ENCODE assay signal across 7 mouse cellular contexts in genomic region chr5:22745885-22746532, GRCm38 (mm10). TPM values are rescaled to one million over a fixed set of nuclear protein-coding genes. Genes with fewer than 3 reads are reported as not detected.
A peak's percentile ranks its signal among the peaks of the same experiment; 100 is the strongest.
DNase-seq lines count a peak whose midpoint lies in the region; ATAC-seq and TF ChIP-seq lines count a peak whose summit lies in the region.

Gene Lhfpl3 (plus strand): TSS chr5:22746059.

- TF ChIP-seq CTCF in CH12.LX (conservative IDR thresholded peaks at IDR 0.05 in 1 of 2, IDR thresholded peaks at IDR 0.05 in 1 of 2; ENCODE audit: low read depth in 2 of 2, low read length in 2 of 2) (no peak), ES-Bruce4 (IDR thresholded peaks at IDR 0.05; ENCODE audit: low read depth, low read length) (no peak)
- TF ChIP-seq CTCF in stomach, postnatal 0 days (IDR thresholded peaks at IDR 0.05; ENCODE audit: low read depth), result no peak

- TF ChIP-seq POLR2A in CH12.LX (IDR thresholded peaks at IDR 0.05; ENCODE audit: low read depth, low read length) (no peak), ES-Bruce4 (IDR thresholded peaks at IDR 0.05; ENCODE audit: insufficient read depth, low read length) (no peak)

- H3K79me2 ChIP-seq in CH12.LX (replicated peaks; ENCODE audit: control insufficient read depth, extremely low read depth, insufficient read depth, poor library complexity, severe bottlenecking), result no peaks in the 10 kb centered on the region

- no peak for TF ChIP-seq RAD21 in CH12.LX (IDR thresholded peaks at IDR 0.05; ENCODE audit: low read depth, low read length)

- H3K4me1 ChIP-seq in CH12.LX (ENCODE audit: control insufficient read depth in 1 of 2, insufficient read depth in 2 of 2) (peaks cover 3 to 4% of the 10 kb centered on the region in 2 experiments; a peak in 2 of 4 replicates), ES-Bruce4 (ENCODE audit: control insufficient read depth, insufficient read depth, low read length) (no peaks in the 10 kb centered on the region)
- H3K4me1 ChIP-seq in midbrain, embryonic 11.5 days (ENCODE audit: control insufficient read depth, insufficient read depth, low read length), result 0 out of 2 replicates have a peak, but pooled peaks cover 9% of the 10 kb centered on the region
- H3K4me1 ChIP-seq in stomach, postnatal 0 days (replicated peaks; ENCODE audit: control insufficient read depth, insufficient read depth), result no peaks in the 10 kb centered on the region; the same call in 1 of the 2 replicates

- 0 out of 2 replicates have a peak within 1 kb of the TSS, but pooled peaks have one; percentile 51 for H3K4me2 ChIP-seq in CH12.LX (ENCODE audit: insufficient read depth, low read depth, poor library complexity, severe bottlenecking)
- peak within 1 kb of the TSS; percentile 99 for H3K4me2 ChIP-seq in midbrain, embryonic 11.5 days
- H3K4me2 ChIP-seq in stomach, postnatal 0 days (replicated peaks; ENCODE audit: low read depth), result peak within 1 kb of the TSS; percentile 66

- H3K27me3 ChIP-seq in CH12.LX (replicated peaks) (no peaks in the 10 kb centered on the region), ES-Bruce4 (ENCODE audit: control insufficient read depth, insufficient read depth, low read length, poor library complexity, severe bottlenecking) (peaks cover 12% of the 10 kb centered on the region)
- H3K27me3 ChIP-seq in midbrain, embryonic 11.5 days (ENCODE audit: control insufficient read depth, insufficient read depth, low read length), result peaks cover 9% of the 10 kb centered on the region
- peaks cover 6% of the 10 kb centered on the region; the same call in 1 of the 2 replicates for H3K27me3 ChIP-seq in stomach, postnatal 0 days (ENCODE audit: control insufficient read depth, insufficient read depth, low read length)

- TF ChIP-seq EP300 in CH12.LX (IDR thresholded peaks at IDR 0.05; ENCODE audit: low read length) (no peak), ES-Bruce4 (IDR thresholded peaks at IDR 0.05; ENCODE audit: insufficient read depth, low read depth, low read length) (no peak)
- TF ChIP-seq EP300 in stomach, postnatal 0 days (optimal IDR thresholded peaks at IDR 0.05), result no peak

- peak; percentile 37 for ATAC-seq in granulocyte monocyte progenitor cell, adult 5-6 weeks (replicated peaks; ENCODE audit: poor library complexity, severe bottlenecking)
- peak; percentile 92 for ATAC-seq in midbrain, embryonic 11.5 days (ENCODE audit: low FRiP score)
- ATAC-seq in stomach, postnatal 0 days (ENCODE audit: low FRiP score, low TSS enrichment), result no peak

- H3K9ac ChIP-seq in CH12.LX (ENCODE audit: insufficient read depth, low read depth), result no peak within 1 kb of the TSS
- H3K9ac ChIP-seq in ES-Bruce4 (ENCODE audit: low read depth, poor library complexity, severe bottlenecking), result no peak within 1 kb of the TSS
- H3K9ac ChIP-seq in midbrain, embryonic 11.5 days (ENCODE audit: low read length), result peak within 1 kb of the TSS; percentile 73
- H3K9ac ChIP-seq in stomach, postnatal 0 days (ENCODE audit: low read length), result no peak within 1 kb of the TSS

- H3K27ac ChIP-seq in CH12.LX (ENCODE audit: insufficient read depth, low read depth) (no peak within 1 kb of the TSS), ES-Bruce4 (ENCODE audit: insufficient read depth, low read length) (no peak within 1 kb of the TSS)
- H3K27ac ChIP-seq in midbrain, embryonic 11.5 days (ENCODE audit: low read depth, low read length), result no peak within 1 kb of the TSS
- H3K27ac ChIP-seq in stomach, postnatal 0 days (replicated peaks), result no peak within 1 kb of the TSS

- H3K36me3 ChIP-seq in CH12.LX (replicated peaks in 1 of 2; ENCODE audit: control insufficient read depth in 1 of 2, insufficient read depth in 1 of 2, low read length in 1 of 2) (no peaks in the 10 kb centered on the region), ES-Bruce4 (ENCODE audit: control insufficient read depth, insufficient read depth, low read length, poor library complexity, severe bottlenecking) (no peaks in the 10 kb centered on the region)
- no peaks in the 10 kb centered on the region for H3K36me3 ChIP-seq in midbrain, embryonic 11.5 days (ENCODE audit: control insufficient read depth, insufficient read depth, low read length)
- H3K36me3 ChIP-seq in stomach, postnatal 0 days (ENCODE audit: control insufficient read depth, insufficient read depth, low read length), result no peaks in the 10 kb centered on the region

- in situ Hi-C loops in CH12.LX (cut with MboI; ENCODE audit: low pct_ligation_motif_present, low pct_unique_long_range_greater_than_20kb, low sequenced_read_pairs), result loop anchor here (25.0 kb wide), 1 partner anchor 466 kb away; no protein-coding TSS in a partner anchor

- dilution Hi-C loops in CH12.LX (cut with MboI; ENCODE audit: extremely low pct_ligation_motif_present, extremely low pct_unique_long_range_greater_than_20kb, low sequenced_read_pairs), result no loop called here

- H3K4me3 ChIP-seq in CH12.LX (replicated peaks in 1 of 3; ENCODE audit: low read depth in 2 of 3, low read length in 2 of 3, poor library complexity in 1 of 3) (no peak within 1 kb of the TSS), ES-Bruce4 (ENCODE audit: low read depth, low read length) (peak within 1 kb of the TSS; percentile 78)
- peak within 1 kb of the TSS; percentile 62 for H3K4me3 ChIP-seq in midbrain, embryonic 11.5 days (ENCODE audit: low read depth, low read length)
- peak within 1 kb of the TSS; percentile 45 for H3K4me3 ChIP-seq in stomach, postnatal 0 days (ENCODE audit: low read depth, low read length)

- no peak for DNase-seq in CH12.LX (ENCODE audit: extremely low read depth)
- peak; percentile 33 to 51 for DNase-seq in cerebellum, postnatal 4 days (ENCODE audit: low spot score in 2 of 2)
- DNase-seq in layer of hippocampus, postnatal 14 days (ENCODE audit: low spot score in 2 of 2), result peak; percentile 18 to 20
- DNase-seq in midbrain, embryonic 11.5 days (ENCODE audit: low spot score, missing footprints), result peak; percentile 95
- DNase-seq in stomach, postnatal 0 days (ENCODE audit: low spot score), result peak; percentile 17

- H3K9me3 ChIP-seq in CH12.LX (replicated peaks; ENCODE audit: low read length) (no peaks in the 10 kb centered on the region), ES-Bruce4 (replicated peaks; ENCODE audit: control insufficient read depth, insufficient read depth, low read length, poor library complexity, severe bottlenecking) (no peaks in the 10 kb centered on the region)
- no peaks in the 10 kb centered on the region for H3K9me3 ChIP-seq in midbrain, embryonic 11.5 days (ENCODE audit: control insufficient read depth, low read length)
- no peaks in the 10 kb centered on the region for H3K9me3 ChIP-seq in stomach, postnatal 0 days (ENCODE audit: control insufficient read depth, low read length)

- WGBS in midbrain, embryonic 11.5 days, result under 1% methylated on average over 44 of the region's 53 CpGs
- under 1% methylated on average over 42 of the region's 53 CpGs for WGBS in stomach, postnatal 0 days

TF ChIP-seq in CH12.LX, 34 proteins besides CTCF, POLR2A, EP300 and RAD21:
- TF ChIP-seq JUN (IDR thresholded peaks at IDR 0.05; ENCODE audit: insufficient read depth, low read depth, low read length) (no peak), ZC3H11A (IDR thresholded peaks at IDR 0.05; ENCODE audit: low read depth, low read length) (no peak), ELF1 (IDR thresholded peaks at IDR 0.05; ENCODE audit: low read depth, low read length) (no peak), IRF4 (IDR thresholded peaks at IDR 0.05; ENCODE audit: low read depth, low read length) (no peak), KAT2A (IDR thresholded peaks at IDR 0.05; ENCODE audit: insufficient replicate concordance, low read length) (no peak), E2F4 (IDR thresholded peaks at IDR 0.05; ENCODE audit: insufficient replicate concordance, low read depth, low read length) (no peak), USF1 (IDR thresholded peaks at IDR 0.05; ENCODE audit: low read depth, low read length) (no peak), POLR2AphosphoS2 (IDR thresholded peaks at IDR 0.05; ENCODE audit: low read depth, low read length) (no peak), TCF12 (IDR thresholded peaks at IDR 0.05; ENCODE audit: low read depth, low read length) (no peak), MYC (IDR thresholded peaks at IDR 0.05; ENCODE audit: low read depth, low read length) (no peak), SIN3A (IDR thresholded peaks at IDR 0.05; ENCODE audit: low read length) (no peak), NELFE (IDR thresholded peaks at IDR 0.05; ENCODE audit: low read depth, low read length) (no peak), MXI1 (IDR thresholded peaks at IDR 0.05; ENCODE audit: low read depth, low read length) (no peak), CHD1 (IDR thresholded peaks at IDR 0.05; ENCODE audit: low read depth, low read length) (no peak), ZNF384 (IDR thresholded peaks at IDR 0.05; ENCODE audit: low read depth, low read length) (no peak), PAX5 (IDR thresholded peaks at IDR 0.05; ENCODE audit: low read length) (no peak), ZMIZ1 (IDR thresholded peaks at IDR 0.05; ENCODE audit: low read depth, low read length) (no peak)

RNA-seq across cellular contexts. Expression of gene Lhfpl3, which starts in this region (rescaled TPM):
- total RNA-seq in CH12.LX (2012; rRNA removed), result 0.08 and 0.13 TPM in 2 replicates
- total RNA-seq in CH12.LX (2014; rRNA removed), result 0.11 TPM in 1 of 2 replicates, not detected in the other
- polyA plus RNA-seq in CH12.LX (2012; ENCODE audit: insufficient read length, low read depth), result not detected in 2 replicates
- not detected in 2 replicates for polyA plus RNA-seq in ES-Bruce4 (2011; ENCODE audit: insufficient read depth, insufficient read length, low read depth, missing spikeins)
- total RNA-seq in granulocyte monocyte progenitor cell, adult 5-6 weeks (2014; fragmentation: Nextera tagmentation), result not detected in 2 replicates
- total RNA-seq in granulocyte monocyte progenitor cell, adult 5-6 weeks (2017), result not detected in 2 replicates
- total RNA-seq in layer of hippocampus, postnatal 14 days (2021), result 10 to 100 TPM; 25.7 to 27.1 TPM
- polyA plus RNA-seq in midbrain, embryonic 11.5 days (2014; fragmentation: Nextera tagmentation; extraction: Ambion mirVana), result 1.2 and 1.3 TPM in 2 replicates
- 0.23 and 0.25 TPM in 2 replicates for polyA plus RNA-seq in stomach, postnatal 0 days (2015; fragmentation: Nextera tagmentation; extraction: Ambion mirVana)

Comparison
In these comparisons a context has a peak if more than half of its experiments do, and no peak if none do; other contexts are left out.
1. RNA of gene Lhfpl3 (total RNA-seq): 25.7 to 27.1 TPM in layer of hippocampus, postnatal 14 days; 0.08 to 0.13 TPM in CH12.LX and not detected in granulocyte monocyte progenitor cell, adult 5-6 weeks; every median in the first group is over 10 times any median in the second.
2. Peak in ATAC-seq in granulocyte monocyte progenitor cell, adult 5-6 weeks; RNA of the gene not detected or under 1 TPM.
3. Peak in DNase-seq, H3K4me3 ChIP-seq and H3K4me2 ChIP-seq in stomach, postnatal 0 days; RNA of the gene not detected or under 1 TPM.
4. H3K4me3 ChIP-seq: peak in ES-Bruce4 (single experiment) and midbrain, embryonic 11.5 days (single experiment); none in CH12.LX (0 of 3).
5. Peak in every context shown above with its lines, with median percentiles within 50 percentile points of each other: H3K4me2 ChIP-seq.